13 mouse cellular contexts compared by ENCODE assay signal in genomic region chr14:21359207-21359895, GRCm38 (mm10).
DNase-seq lines count a peak whose midpoint lies in the region; ATAC-seq and TF ChIP-seq lines count a peak whose summit lies in the region.
"Had no signal": no experiment of that assay in that cellular context is flagged by ENCODE, and none has a peak within 500 bp of the region (broad histone marks: within the 10 kb centered on the region; RNA-seq: fewer than 3 reads in every experiment).

No protein-coding gene starts in this region.

- peak overlapping the region; percentile 80 for H3K27ac ChIP-seq in forebrain, embryonic 15.5 days (replicated peaks)
- no peak overlapping the region for H3K27ac ChIP-seq in midbrain, postnatal 0 days (ENCODE audit: low read depth, low read length)
- H3K27ac ChIP-seq: liver, embryonic 15.5 days; macrophage had no signal

- H3K27me3 ChIP-seq in forebrain, embryonic 15.5 days, result no peaks in the 10 kb centered on the region
- no peaks in the 10 kb centered on the region for H3K27me3 ChIP-seq in midbrain, postnatal 0 days (ENCODE audit: insufficient read depth, low read length)
- H3K27me3 ChIP-seq: liver, embryonic 15.5 days had no signal

- no peak overlapping the region for H3K4me3 ChIP-seq in forebrain, embryonic 15.5 days
- H3K4me3 ChIP-seq in midbrain, postnatal 0 days (ENCODE audit: low read depth, low read length), result no peak overlapping the region
- H3K4me3 ChIP-seq: liver, embryonic 15.5 days had no signal

- no peak overlapping the region for H3K9ac ChIP-seq in forebrain, embryonic 15.5 days (replicated peaks)
- H3K9ac ChIP-seq in midbrain, postnatal 0 days (replicated peaks; ENCODE audit: low read length, poor library complexity, severe bottlenecking), result no peak overlapping the region
- H3K9ac ChIP-seq: liver, embryonic 15.5 days had no signal

- no peaks in the 10 kb centered on the region for H3K36me3 ChIP-seq in forebrain, embryonic 15.5 days
- no peaks in the 10 kb centered on the region for H3K36me3 ChIP-seq in midbrain, postnatal 0 days (ENCODE audit: insufficient read depth, low read length)

- intact Hi-C loops in left cerebral cortex, postnatal 4 days (cut with DNase I), result no loop called here

- WGBS in forebrain, embryonic 15.5 days, result 37% methylated on average over 10 of the region's 10 CpGs
- WGBS in midbrain, postnatal 0 days, result 44% methylated on average over 10 of the region's 10 CpGs

- TF ChIP-seq CTCF in midbrain, postnatal 0 days (IDR thresholded peaks at IDR 0.05), result no peak

- peaks cover 12% of the 10 kb centered on the region for H3K4me1 ChIP-seq in forebrain, embryonic 15.5 days
- no peaks in the 10 kb centered on the region for H3K4me1 ChIP-seq in midbrain, postnatal 0 days (ENCODE audit: insufficient read depth, low read length)
- H3K4me1 ChIP-seq: liver, embryonic 15.5 days had no signal

- no peak overlapping the region for H3K4me2 ChIP-seq in forebrain, embryonic 15.5 days (replicated peaks)
- no peak overlapping the region for H3K4me2 ChIP-seq in midbrain, postnatal 0 days (ENCODE audit: low read depth, low read length, poor library complexity, severe bottlenecking)
- H3K4me2 ChIP-seq: liver, embryonic 15.5 days had no signal

- no peaks in the 10 kb centered on the region for H3K9me3 ChIP-seq in forebrain, embryonic 15.5 days
- no peaks in the 10 kb centered on the region for H3K9me3 ChIP-seq in midbrain, postnatal 0 days (ENCODE audit: low read length)
- H3K9me3 ChIP-seq: liver, embryonic 15.5 days had no signal

- peak; percentile 80 for ATAC-seq in forebrain, embryonic 15.5 days (replicated peaks)
- ATAC-seq in midbrain, postnatal 0 days (ENCODE audit: low FRiP score), result no peak

- DNase-seq in cerebellum, postnatal 10 days, result peak; percentile 46 to 50
- no peak for DNase-seq in cerebellum, postnatal 4 days (ENCODE audit: low spot score in 2 of 2)
- DNase-seq in left cerebral cortex, postnatal 4 days, result peak; percentile 35
- no peak for DNase-seq in left cerebral cortex, adult 8-10 months (ENCODE audit: low spot score in 2 of 2)
- peak; percentile 42 for DNase-seq in midbrain, postnatal 0 days (ENCODE audit: low spot score)
- DNase-seq in layer of hippocampus, postnatal 25 days (ENCODE audit: extremely low spot score in 1 of 2, low spot score in 1 of 2), result no peak
- DNase-seq in adrenal gland, adult 2 months, result no peak
- DNase-seq: cerebellum, postnatal 36 days; gastrocnemius, postnatal 25 days; kidney, postnatal 36 days had no signal

Comparison
In these comparisons a context has a peak if more than half of its experiments do, and no peak if none do; other contexts are left out.
1. DNase-seq: peak in cerebellum, postnatal 10 days (2 of 2), left cerebral cortex, postnatal 4 days (single experiment) and midbrain, postnatal 0 days (single experiment); none in cerebellum, postnatal 4 days (0 of 2), left cerebral cortex, adult 8-10 months (0 of 2), layer of hippocampus, postnatal 25 days (0 of 2) and adrenal gland, adult 2 months (single experiment).